Mouse (Mus musculus) kidney, embryonic 14.5 days (tissue): ENCODE results near the gene Cpne7. TPM values are rescaled to one million over a fixed set of nuclear protein-coding genes. Genes with fewer than 3 reads are reported as not detected.

Source experiments
- microRNA-seq: library from miRNA; unstranded; fragments of <30 nt; microRNA quantifications from one replicate; pipeline ENCODE4, GENCODE M21; 2016
- polyA plus RNA-seq: library from polyadenylated mRNA; unstranded; fragments of >200 nt; fragmentation: Nextera tagmentation; extraction: Ambion mirVana; gene quantifications from 2 replicates; pipeline ENCODE4 v1.2.1, GENCODE M21; 2014

The Cpne7 gene
- polyA plus RNA-seq, 1 experiment from 2014 or later, result 0.11 TPM

Small RNA genes within 50 kb of the gene (microRNA-seq; reads per million reads assigned to microRNA genes)
- 0.63 reads per million for gene Mir7079
- gene Mir7080, result not detected

Other genes starting within 250 kb of the Cpne7 start
- gene Ankrd11, start 75.1 kb upstream of the Cpne7 start, polyA plus RNA-seq, result 44.3 and 55.5 TPM in 2 replicates
- 45.9 and 51.2 TPM in 2 replicates for gene Spg7, start 54.4 kb upstream of the Cpne7 start, polyA plus RNA-seq
- gene Rpl13, start 15.0 kb upstream of the Cpne7 start, polyA plus RNA-seq, result 1,702 and 2,075 TPM in 2 replicates
- gene Sult5a1, start 40.9 kb downstream of the Cpne7 start, polyA plus RNA-seq, result 8.3 and 8.7 TPM in 2 replicates
- gene Dpep1, start 68.9 kb downstream of the Cpne7 start, polyA plus RNA-seq, result 0.61 and 0.99 TPM in 2 replicates
- 78.5 and 85.2 TPM in 2 replicates for gene Chmp1a, start 95.4 kb downstream of the Cpne7 start, polyA plus RNA-seq
- gene Spata33, start 95.5 kb downstream of the Cpne7 start, polyA plus RNA-seq, result 5.1 and 5.8 TPM in 2 replicates
- gene Cdk10, start 107.5 kb downstream of the Cpne7 start, polyA plus RNA-seq, result 33.5 and 36.4 TPM in 2 replicates
- gene Spata2l, start 118.9 kb downstream of the Cpne7 start, polyA plus RNA-seq, result 2.2 and 3.2 TPM in 2 replicates
- 17.2 and 20.4 TPM in 2 replicates for gene Zfp276, start 136.8 kb downstream of the Cpne7 start, polyA plus RNA-seq
- 18.0 and 25.9 TPM in 2 replicates for gene Vps9d1, start 137.0 kb downstream of the Cpne7 start, polyA plus RNA-seq
- gene Fanca, start 201.2 kb downstream of the Cpne7 start, polyA plus RNA-seq, result 48.7 and 49.9 TPM in 2 replicates
- 2.2 and 3.9 TPM in 2 replicates for gene Spire2, start 215.3 kb downstream of the Cpne7 start, polyA plus RNA-seq